Mouse (Mus musculus) MEL (cell line): ENCODE measurements around the gene Cdkal1.

Experiments
- BHLHE40 ChIP-seq: IDR thresholded peaks from 2 replicates; pipeline ENCODE4 v1.6.1; 2012; ENCODE audit warnings: low read depth, mild to moderate bottlenecking, inconsistent platforms, low read length, improper control_type of control experiment, borderline replicate concordance
- CHD1 ChIP-seq: IDR thresholded peaks from 2 replicates; pipeline ENCODE4 v1.6.1; 2012; ENCODE audit warnings: low read depth, mild to moderate bottlenecking, inconsistent platforms, low read length, improper control_type of control experiment
- CTCF ChIP-seq, 3 experiments: IDR thresholded peaks in 2 of 3; conservative IDR thresholded peaks in 1 of 3; 2 replicates each; pipeline ENCODE4 v1.5.1; 2011 to 2012; ENCODE audit warnings: low read length in 3 of 3, low read depth in 2 of 3, mild to moderate bottlenecking in 2 of 3, improper control_type of control experiment in 1 of 3, inconsistent platforms in 1 of 3, mixed read lengths in 1 of 3, moderate library complexity in 1 of 3; ENCODE audit not compliant: control insufficient read depth in 1 of 3, insufficient read depth in 1 of 3, poor library complexity in 1 of 3, severe bottlenecking in 1 of 3
- ELF1 ChIP-seq: IDR thresholded peaks from 2 replicates; pipeline ENCODE4 v1.6.1; 2014; ENCODE audit warnings: low read depth, mild to moderate bottlenecking, inconsistent platforms, low read length, improper control_type of control experiment, moderate library complexity
- EP300 ChIP-seq, 2 experiments: IDR thresholded peaks; 2 replicates each; pipeline ENCODE4 v1.6.1; 2011; ENCODE audit warnings: improper control_type of control experiment in 2 of 2, low read length in 2 of 2, low read depth in 1 of 2, mild to moderate bottlenecking in 1 of 2
- GABPA ChIP-seq: IDR thresholded peaks from 2 replicates; pipeline ENCODE4 v1.6.1; 2012; ENCODE audit warnings: low read depth, mild to moderate bottlenecking, inconsistent platforms, low read length, improper control_type of control experiment, moderate library complexity
- GATA1 ChIP-seq: IDR thresholded peaks from 2 replicates; pipeline ENCODE4 v1.6.1; 2011; ENCODE audit warnings: low read depth, low read length, improper control_type of control experiment
- MYC ChIP-seq: IDR thresholded peaks from 2 replicates; pipeline ENCODE4 v1.6.1; 2011; ENCODE audit warnings: low read depth, mild to moderate bottlenecking, low read length, improper control_type of control experiment, moderate library complexity
- POLR2A ChIP-seq, 2 experiments: IDR thresholded peaks; 2 replicates each; pipeline ENCODE4 v1.6.1; 2011 to 2012; ENCODE audit warnings: low read length in 2 of 2, mild to moderate bottlenecking in 2 of 2, control low read depth in 1 of 2, improper control_type of control experiment in 1 of 2, low read depth in 1 of 2, moderate library complexity in 1 of 2; ENCODE audit not compliant: control insufficient read depth in 1 of 2, insufficient read depth in 1 of 2, poor library complexity in 1 of 2
- TBP ChIP-seq: IDR thresholded peaks from 2 replicates; pipeline ENCODE4 v1.8.0; 2011; ENCODE audit warnings: low read depth, low read length, improper control_type of control experiment

- TF ChIP-seq CHD1 (no peak), POLR2A (IDR thresholded peaks at IDR 0.05; ENCODE audit: control insufficient read depth in 1 of 2, insufficient read depth in 1 of 2, low read depth in 1 of 2, low read length in 2 of 2, poor library complexity in 1 of 2) (no peak), GATA1 (no peak), EP300 (IDR thresholded peaks at IDR 0.05; ENCODE audit: low read depth in 1 of 2, low read length in 2 of 2) (no peak), BHLHE40 (no peak), GABPA (no peak), CTCF (IDR thresholded peaks at IDR 0.05 in 2 of 3, conservative IDR thresholded peaks at IDR 0.05 in 1 of 3; ENCODE audit: control insufficient read depth in 1 of 3, insufficient read depth in 1 of 3, low read depth in 2 of 3, low read length in 3 of 3, poor library complexity in 1 of 3, severe bottlenecking in 1 of 3) (no peak), MYC (no peak), ELF1 (no peak), TBP (no peak)
Observed at GRCm38 (mm10) chr13:29179861-29180260, 675.6 kb downstream of the Cdkal1 start.
